Mouse (Mus musculus) olfactory bulb, adult 2 months (tissue): ENCODE measurements around the gene Cd33.

Experiments used
- CTCF ChIP-seq: fragments of 200-500 bp; IDR thresholded peaks from 2 replicates; pipeline ENCODE4 v1.5.1; 2012; ENCODE audit warnings: low read depth, mild to moderate bottlenecking, low read length, moderate library complexity; ENCODE audit not compliant: insufficient read depth
- POLR2A ChIP-seq: fragments of 200-500 bp; IDR thresholded peaks from 2 replicates; pipeline ENCODE4 v1.6.1; 2012; ENCODE audit warnings: mild to moderate bottlenecking, low read depth, low read length, moderate library complexity; ENCODE audit not compliant: insufficient read depth

DNA sequence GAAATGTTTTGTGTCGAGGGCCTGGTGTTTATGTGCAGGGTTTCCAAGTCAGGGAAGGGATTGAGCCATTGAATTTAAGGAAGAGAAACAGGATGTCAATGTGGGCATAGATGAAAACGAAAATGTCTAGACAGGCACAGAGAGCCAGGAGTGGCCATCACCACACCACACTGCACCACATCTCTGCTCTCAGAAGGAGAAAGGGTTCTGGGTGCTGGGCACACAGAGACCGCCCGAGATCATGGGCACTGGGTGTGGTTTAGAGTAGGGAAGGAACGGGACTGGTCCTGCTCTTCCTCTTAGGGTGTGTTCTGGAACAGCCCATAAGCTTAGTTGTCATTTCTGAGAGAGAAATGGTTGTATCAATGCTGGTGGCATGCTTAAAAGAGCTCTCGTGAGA, 19.1 kb upstream of the Cd33 start:
- TF ChIP-seq POLR2A (no peak), CTCF (no peak)
